9 mouse cellular contexts compared by ENCODE assay signal in the genomic region with DNA sequence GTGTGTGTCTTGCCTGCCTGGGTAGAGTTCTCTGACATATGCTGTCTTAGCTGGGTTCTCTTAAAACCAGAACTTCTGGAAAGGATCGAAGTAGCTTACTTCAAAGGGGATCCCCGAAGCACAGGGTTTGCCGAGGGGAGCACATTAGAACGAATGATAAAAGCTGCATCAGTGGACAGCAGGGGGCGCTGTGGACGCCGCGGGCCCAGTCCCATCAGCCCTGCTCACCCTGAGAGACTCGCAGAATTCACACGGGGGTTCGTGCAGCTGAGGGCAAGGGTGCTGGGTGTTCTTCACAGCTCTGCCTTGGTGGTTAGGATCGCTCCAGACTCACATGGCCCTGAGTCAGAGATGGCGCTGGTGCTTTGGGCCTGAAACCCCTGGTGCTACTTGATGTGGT.
DNase-seq lines count a peak whose midpoint lies in the region; TF ChIP-seq lines count a peak whose summit lies in the region.
"Had no signal": no experiment of that assay in that cellular context is flagged by ENCODE, and none has a peak within 500 bp of the region (broad histone marks: within the 10 kb centered on the region; RNA-seq: fewer than 3 reads in every experiment).

No protein-coding gene starts in this region.

- peak; percentile 50 for TF ChIP-seq CTCF in brain, embryonic 14.5 days (IDR thresholded peaks at IDR 0.05; ENCODE audit: borderline replicate concordance, extremely low read depth, insufficient read depth, insufficient read length)

- TF ChIP-seq POLR2A in brain, embryonic 14.5 days (IDR thresholded peaks at IDR 0.05; ENCODE audit: borderline replicate concordance, extremely low read depth, insufficient read depth, insufficient read length, poor library complexity, severe bottlenecking), result no peak

- DNase-seq in gastrocnemius, postnatal 10 days, result peak; percentile 32
- no peak for DNase-seq in gastrocnemius, adult 18-20 months (ENCODE audit: low spot score)
- peak; percentile 27 for DNase-seq in ovary, postnatal 36 days (ENCODE audit: low spot score)
- no peak for DNase-seq in ovary, postnatal 14 days (ENCODE audit: low spot score)
- peak; percentile 17 for DNase-seq in brain, embryonic 14.5 days (ENCODE audit: low read depth)
- DNase-seq in lung, postnatal 25 days (ENCODE audit: low spot score), result peak; percentile 14
- DNase-seq in ovary, adult 18-20 months (ENCODE audit: low spot score), result no peak
- DNase-seq in cerebellum, adult 18-20 months, result no peak
- DNase-seq: liver, embryonic 13.5 days had no signal

Comparison
In these comparisons a context has a peak if more than half of its experiments do, and no peak if none do; other contexts are left out.
1. DNase-seq: peak in gastrocnemius, postnatal 10 days (single experiment), ovary, postnatal 36 days (single experiment), brain, embryonic 14.5 days (single experiment) and lung, postnatal 25 days (single experiment); none in gastrocnemius, adult 18-20 months (single experiment), ovary, postnatal 14 days (single experiment), ovary, adult 18-20 months (single experiment) and cerebellum, adult 18-20 months (0 of 2).